Mouse (Mus musculus) myocyte (in vitro differentiated cells): Measurements from ENCODE around the gene Tex14. TPM values are rescaled to one million over a fixed set of nuclear protein-coding genes. Genes with fewer than 3 reads are reported as not detected.
A peak's percentile ranks its signal among the peaks of the same experiment; 100 is the strongest.

Source experiments
- H3K27me3 ChIP-seq: one replicate; pipeline ENCODE4 v1.6.1; 2011; ENCODE audit not compliant: control insufficient read depth, insufficient read depth, insufficient read length
- H3K36me3 ChIP-seq: one replicate; pipeline ENCODE4 v1.6.1; 2011; ENCODE audit not compliant: control insufficient read depth, insufficient read depth
- H3K4me2 ChIP-seq: one replicate; pipeline ENCODE4 v1.6.1; 2011; ENCODE audit warnings: low read depth, control low read depth
- H3K4me3 ChIP-seq: one replicate; pipeline ENCODE4 v1.5.1; 2011; ENCODE audit warnings: mild to moderate bottlenecking, control low read depth, moderate library complexity
- H3K79me2 ChIP-seq: one replicate; pipeline ENCODE4 v1.6.1; 2011; ENCODE audit not compliant: control insufficient read depth, insufficient read depth
- H3ac ChIP-seq: one replicate; pipeline ENCODE4 v1.6.1; 2011; ENCODE audit not compliant: control insufficient read depth, insufficient read length
- CEBPB ChIP-seq: IDR thresholded peaks from 2 replicates; pipeline ENCODE4 v1.6.1; 2011; ENCODE audit warnings: mild to moderate bottlenecking, moderate library complexity; ENCODE audit not compliant: poor library complexity, insufficient read depth, severe bottlenecking
- E2F4 ChIP-seq: IDR thresholded peaks from one replicate; pipeline ENCODE4 v1.6.1; 2011; ENCODE audit warnings: mild to moderate bottlenecking, control low read depth, moderate library complexity; ENCODE audit not compliant: insufficient read depth
- MAX ChIP-seq: IDR thresholded peaks from one replicate; pipeline ENCODE4 v1.6.1; 2011; ENCODE audit warnings: low read depth, mild to moderate bottlenecking, control low read depth
- MYOD1 ChIP-seq, 3 experiments: IDR thresholded peaks; one replicate each; pipeline ENCODE4 v1.6.1; 2011; ENCODE audit warnings: control low read depth in 2 of 3, low read depth in 2 of 3, mild to moderate bottlenecking in 2 of 3, moderate library complexity in 1 of 3; ENCODE audit not compliant: insufficient read length in 2 of 3, control insufficient read depth in 1 of 3
- MYOG ChIP-seq, 3 experiments: IDR thresholded peaks; one replicate each; pipeline ENCODE4 v1.6.1; 2011; ENCODE audit warnings: control low read depth in 2 of 3, low read depth in 2 of 3, mild to moderate bottlenecking in 2 of 3; ENCODE audit not compliant: insufficient read length in 2 of 3, control insufficient read depth in 1 of 3, insufficient read depth in 1 of 3
- POLR2A ChIP-seq: IDR thresholded peaks from one replicate; pipeline ENCODE4 v1.6.1; 2011; ENCODE audit warnings: low read depth, mild to moderate bottlenecking, control low read depth, moderate library complexity; ENCODE audit not compliant: insufficient read length
- POLR2AphosphoS2 ChIP-seq: IDR thresholded peaks from one replicate; pipeline ENCODE4 v1.6.1; 2011; ENCODE audit warnings: low read depth, control low read depth; ENCODE audit not compliant: insufficient read length
- REST ChIP-seq: IDR thresholded peaks from one replicate; pipeline ENCODE4 v1.6.1; 2011; ENCODE audit warnings: mild to moderate bottlenecking, control low read depth, moderate library complexity; ENCODE audit not compliant: insufficient read depth, insufficient read length
- SRF ChIP-seq: IDR thresholded peaks from one replicate; pipeline ENCODE4 v1.6.1; 2011; ENCODE audit warnings: low read depth; ENCODE audit not compliant: control insufficient read depth, insufficient read length
- TCF12 ChIP-seq: IDR thresholded peaks from one replicate; pipeline ENCODE4 v1.6.1; 2011; ENCODE audit warnings: mild to moderate bottlenecking, control low read depth; ENCODE audit not compliant: poor library complexity, insufficient read depth, severe bottlenecking
- TCF3 ChIP-seq: IDR thresholded peaks from one replicate; pipeline ENCODE4 v1.6.1; 2011; ENCODE audit warnings: low read depth, control low read depth; ENCODE audit not compliant: insufficient read length
- USF1 ChIP-seq: IDR thresholded peaks from one replicate; pipeline ENCODE4 v1.6.1; 2011; ENCODE audit warnings: low read depth, mild to moderate bottlenecking, control low read depth, moderate library complexity
- polyA plus RNA-seq: library from polyadenylated mRNA; unstranded; fragments of >200 nt; fragmentation: generic; extraction: Trizol; gene quantifications from one replicate; pipeline ENCODE4 v1.2.1, GENCODE M21; 2012; ENCODE audit warnings: missing spikeins

Gene Tex14
- 0.13 TPM for polyA plus RNA-seq

DNA sequence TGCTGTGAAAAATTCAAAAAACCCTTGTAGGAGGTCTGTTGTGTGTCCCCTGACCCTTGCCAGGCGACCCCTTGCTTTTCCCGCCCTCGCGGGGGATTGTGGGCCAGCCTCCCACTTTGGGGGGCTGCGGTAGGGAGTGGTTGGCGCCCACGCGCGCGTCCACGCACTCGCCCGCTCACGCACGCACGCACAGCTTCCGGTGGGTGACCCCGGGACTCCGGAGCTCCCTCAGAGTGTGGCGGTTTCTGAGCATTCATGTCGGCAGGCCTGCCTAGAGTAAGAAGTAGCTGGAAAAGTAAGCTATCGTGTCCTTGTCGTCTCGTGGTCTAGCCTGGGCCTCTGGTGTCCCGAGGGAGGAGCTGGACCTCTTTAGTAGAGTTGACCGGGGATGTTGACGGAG, at the start of gene Tex14, which contains the start of gene Rad51c:
Tex14 (plus strand) TSS at position 190 of the 400 bp plus-strand sequence.
Rad51c (minus strand) TSS at position 79 of the 400 bp plus-strand sequence.
- H3K36me3 ChIP-seq = no peaks in the 10 kb centered on the region
- TF ChIP-seq MYOD1 (IDR thresholded peaks at IDR 0.05; ENCODE audit: control insufficient read depth in 1 of 3, insufficient read length in 2 of 3, low read depth in 2 of 3) (no peak), POLR2A (peak; percentile 45)

DNA sequence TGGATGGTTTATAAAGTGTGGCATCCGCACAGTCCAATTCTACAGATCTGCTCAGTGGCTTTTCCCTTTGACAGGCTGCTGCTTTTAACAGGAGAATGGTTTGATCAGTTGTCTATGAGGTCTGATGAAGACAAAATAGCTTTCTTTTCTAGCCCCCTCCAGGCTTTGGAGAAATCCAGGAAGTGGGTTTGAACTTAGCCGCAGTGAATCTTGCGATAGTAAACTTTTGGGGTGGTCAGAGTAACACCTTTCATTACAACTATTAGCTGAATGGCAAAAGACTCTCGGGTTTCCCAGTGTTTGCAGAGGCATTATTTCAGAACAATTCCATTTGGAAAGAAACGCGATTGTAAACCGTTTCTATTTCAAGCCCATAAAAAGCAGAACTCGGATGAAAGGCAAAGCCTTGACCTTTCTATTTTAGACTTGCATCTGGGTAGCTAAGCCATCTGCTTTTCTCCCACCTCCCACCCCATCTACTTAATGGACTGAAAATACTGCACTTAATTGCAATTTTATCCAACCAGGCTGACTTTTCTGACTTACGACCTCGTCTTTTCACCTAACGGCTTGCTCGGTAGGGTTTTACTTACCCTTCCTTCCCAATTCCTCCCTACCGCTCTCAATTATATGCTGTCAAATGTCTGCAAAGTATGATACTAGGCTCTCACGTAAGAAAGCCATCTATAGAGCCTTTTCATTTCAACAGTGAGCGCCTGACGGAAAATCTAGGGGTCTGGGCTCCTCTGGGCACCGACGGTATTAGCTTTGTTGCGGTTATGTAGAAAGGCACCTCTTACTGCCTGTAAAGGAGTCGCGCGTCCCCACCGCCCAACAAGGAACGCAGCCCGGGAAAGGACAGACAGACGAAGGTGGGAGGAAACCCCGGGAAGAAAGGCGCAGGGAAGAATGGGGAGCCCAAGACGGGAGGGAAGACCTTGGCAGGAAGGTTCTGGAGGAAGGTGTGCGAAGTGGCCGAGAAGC, 47.3 kb upstream of the Tex14 start:
- TF ChIP-seq MYOD1 (IDR thresholded peaks at IDR 0.05; ENCODE audit: control insufficient read depth in 1 of 3, insufficient read length in 2 of 3, low read depth in 2 of 3) = no peak
- TF ChIP-seq TCF3 = no peak
- no peak for TF ChIP-seq REST
- TF ChIP-seq CEBPB = no peak
- no peak for TF ChIP-seq USF1
- TF ChIP-seq POLR2AphosphoS2 = no peak
- no peak for TF ChIP-seq POLR2A
- no peak for TF ChIP-seq TCF12
- no peak for TF ChIP-seq MAX
- no peak for TF ChIP-seq E2F4
- TF ChIP-seq MYOG (IDR thresholded peaks at IDR 0.05; ENCODE audit: control insufficient read depth in 1 of 3, insufficient read depth in 1 of 3, insufficient read length in 2 of 3, low read depth in 2 of 3) = no peak
- no peak for TF ChIP-seq SRF
- peaks cover 5% of the 10 kb centered on the region for H3K27me3 ChIP-seq

More for the DNA sequence above, at the start of gene Tex14, which contains the start of gene Rad51c:
- Histone ChIP-seq H3ac (peak within 1 kb of the TSS; percentile 24), H3K4me3 (peak within 1 kb of the TSS; percentile 59), H3K79me2 (no peaks in the 10 kb centered on the region), H3K4me2 (peak within 1 kb of the TSS; percentile 84), H3K27me3 (no peaks in the 10 kb centered on the region)

DNA sequence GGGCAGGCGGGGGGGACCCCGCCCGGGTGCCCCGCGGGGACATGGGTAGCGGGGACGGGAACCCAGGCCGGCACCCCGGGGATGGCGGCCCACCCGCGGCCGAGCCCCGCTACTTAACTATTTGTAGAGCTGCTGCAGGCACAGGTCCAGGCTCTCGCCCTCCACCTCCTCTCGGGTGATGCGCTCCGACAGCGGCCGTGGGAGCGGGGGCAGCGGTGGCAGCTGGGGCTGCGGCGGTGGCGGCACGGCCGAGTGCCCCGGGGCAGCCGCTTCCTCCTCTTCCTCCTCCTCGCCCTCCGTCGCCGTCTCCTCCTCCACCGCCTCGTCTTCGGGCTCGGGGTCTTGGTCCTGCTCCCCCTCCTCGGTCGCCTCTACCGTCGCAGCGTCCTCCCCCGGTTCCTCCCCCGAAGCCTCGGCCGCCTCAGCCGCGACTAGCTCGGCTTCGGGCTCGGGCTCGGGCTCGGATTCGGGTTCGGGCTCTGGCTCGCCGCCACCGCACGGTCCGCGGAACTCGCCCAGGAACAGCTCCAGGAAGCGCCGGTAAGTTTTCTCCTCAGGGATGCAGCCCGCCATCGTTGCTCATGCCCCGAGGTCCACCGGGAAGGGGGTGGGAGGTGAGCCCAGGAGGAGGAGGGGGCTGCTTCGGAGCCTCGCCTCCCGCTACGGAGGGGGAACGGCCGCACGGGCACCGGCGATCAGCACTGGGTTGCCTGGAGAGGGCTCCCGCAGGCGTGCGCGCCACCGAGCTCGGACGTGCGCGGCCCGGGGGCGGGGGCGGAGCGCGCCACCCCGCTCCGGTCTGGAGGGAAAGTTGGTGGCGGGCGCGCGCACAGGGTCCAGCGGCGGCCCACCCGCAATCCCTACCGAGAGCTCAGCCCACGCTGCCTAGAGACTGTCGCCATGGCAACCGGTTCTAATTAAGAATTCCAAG, 46.3 kb upstream of the Tex14 start, which contains the start of gene Ppm1e:
Ppm1e (minus strand) TSS at position 693 of the 931 bp plus-strand sequence.
- peaks cover 5% of the 10 kb centered on the region for H3K27me3 ChIP-seq
- TF ChIP-seq MAX = no peak
- TF ChIP-seq USF1 = no peak
- TF ChIP-seq MYOG (IDR thresholded peaks at IDR 0.05; ENCODE audit: control insufficient read depth in 1 of 3, insufficient read depth in 1 of 3, insufficient read length in 2 of 3, low read depth in 2 of 3) = peak in 1 of 3 experiments; percentile 56
- TF ChIP-seq TCF3 = no peak
- no peak for TF ChIP-seq POLR2AphosphoS2
- peak; percentile 60 for TF ChIP-seq REST
- no peak for TF ChIP-seq TCF12
- TF ChIP-seq E2F4 = no peak
- TF ChIP-seq SRF = no peak
- TF ChIP-seq CEBPB = no peak
- TF ChIP-seq MYOD1 (IDR thresholded peaks at IDR 0.05; ENCODE audit: control insufficient read depth in 1 of 3, insufficient read length in 2 of 3, low read depth in 2 of 3) = peak in 2 of 3 experiments; percentile 15 to 58
- TF ChIP-seq POLR2A = peak; percentile 45
- peak within 1 kb of the TSS; percentile 23 for H3ac ChIP-seq
- H3K4me3 ChIP-seq = peak within 1 kb of the TSS; percentile 34
- no peaks in the 10 kb centered on the region for H3K36me3 ChIP-seq
- peak within 1 kb of the TSS; percentile 84 for H3K4me2 ChIP-seq
- no peaks in the 10 kb centered on the region for H3K79me2 ChIP-seq

More for the DNA sequence above, 47.3 kb upstream of the Tex14 start:
- H3ac ChIP-seq = peak overlapping the region; percentile 23
- H3K4me3 ChIP-seq = peak overlapping the region; percentile 34
- H3K36me3 ChIP-seq = no peaks in the 10 kb centered on the region
- H3K4me2 ChIP-seq = peak overlapping the region; percentile 84
- no peaks in the 10 kb centered on the region for H3K79me2 ChIP-seq

- H3K36me3 ChIP-seq = no peaks in the 10 kb centered on the region
- TF ChIP-seq MAX (no peak), POLR2A (no peak), SRF (no peak), E2F4 (no peak), CEBPB (no peak), USF1 (no peak), MYOG (IDR thresholded peaks at IDR 0.05; ENCODE audit: control insufficient read depth in 1 of 3, insufficient read depth in 1 of 3, insufficient read length in 2 of 3, low read depth in 2 of 3) (no peak), TCF12 (no peak), TCF3 (no peak), POLR2AphosphoS2 (no peak), MYOD1 (IDR thresholded peaks at IDR 0.05; ENCODE audit: control insufficient read depth in 1 of 3, insufficient read length in 2 of 3, low read depth in 2 of 3) (no peak), REST (no peak)
- peaks cover 5% of the 10 kb centered on the region for H3K27me3 ChIP-seq
- H3ac ChIP-seq = peak overlapping the region; percentile 23
- peak overlapping the region; percentile 84 for H3K4me2 ChIP-seq
- peak overlapping the region; percentile 34 for H3K4me3 ChIP-seq
- H3K79me2 ChIP-seq = no peaks in the 10 kb centered on the region
These were observed 45.6 kb upstream of the Tex14 start for GRCm38 (mm10) chr11:87359262-87359612.
